Mouse (Mus musculus) heart, adult 2 months (tissue): ENCODE results near the gene Fbxo8. TPM values are rescaled to one million over a fixed set of nuclear protein-coding genes. Genes with fewer than 3 reads are reported as not detected.

Experiments used
- DNase-seq, 2 experiments: peaks; one replicate each; pipeline ENCODE4 v3.0.0; 2021
- H3K27ac ChIP-seq: fragments of 200-600 bp; 2 replicates; pipeline ENCODE4 v1.8.1; 2022
- H3K27me3 ChIP-seq: fragments of 200-500 bp; 2 replicates; pipeline ENCODE4 v1.6.1; 2012; ENCODE audit warnings: mild to moderate bottlenecking, low read length, inconsistent platforms, mixed read lengths; ENCODE audit not compliant: control insufficient read depth, insufficient read depth
- H3K36me3 ChIP-seq: fragments of 200-500 bp; 2 replicates; pipeline ENCODE4 v1.6.1; 2012; ENCODE audit warnings: low read length, inconsistent platforms; ENCODE audit not compliant: control insufficient read depth, insufficient read depth
- H3K4me1 ChIP-seq: fragments of 200-500 bp; 2 replicates; pipeline ENCODE4 v1.6.1; 2011; ENCODE audit warnings: low read length; ENCODE audit not compliant: control insufficient read depth, insufficient read depth
- H3K4me3 ChIP-seq: fragments of 200-600 bp; 2 replicates; pipeline ENCODE4 v1.8.1; 2022
- H3K79me2 ChIP-seq: fragments of 200-500 bp; replicated peaks from 2 replicates; pipeline ENCODE4 v1.6.1; 2012; ENCODE audit warnings: mild to moderate bottlenecking, inconsistent platforms, low read length, moderate library complexity, mixed read lengths; ENCODE audit not compliant: control insufficient read depth, insufficient read depth
- H3K9ac ChIP-seq: fragments of 200-500 bp; 2 replicates; pipeline ENCODE4 v1.6.1; 2012; ENCODE audit warnings: low read depth, mild to moderate bottlenecking, control low read depth, inconsistent platforms, low read length, mixed read lengths
- CTCF ChIP-seq: fragments of 200-600 bp; IDR thresholded peaks from 2 replicates; pipeline ENCODE4 v1.8.1; 2022; ENCODE audit warnings: antibody characterized with exemption, mild to moderate bottlenecking, moderate library complexity
- EP300 ChIP-seq: fragments of 200-500 bp; IDR thresholded peaks from 2 replicates; pipeline ENCODE4 v1.6.1; 2011; ENCODE audit warnings: low read depth, low read length, control low read depth; ENCODE audit not compliant: insufficient read depth
- POLR2A ChIP-seq: fragments of 200-500 bp; IDR thresholded peaks from 2 replicates; pipeline ENCODE4 v1.6.1; 2011; ENCODE audit warnings: mild to moderate bottlenecking, low read depth, low read length, control low read depth; ENCODE audit not compliant: insufficient read depth
- WGBS: fragments of 180-500 bp; shearing (Covaris S2); methylation state at CpG from one replicate; pipeline ENCODE4 v1.1.7; 2018; 5-methylcytosine and 5-hydroxymethylcytosine counted together
- intact Hi-C: fragments of 180-260 bp; cut with DNase I; formaldehyde crosslinking; loops from one replicate; pipeline ENCODE4 v1.15.1; 2025
- polyA plus RNA-seq: library from polyadenylated mRNA; depleted of rRNA; stranded (reverse); fragments of >200 nt; gene quantifications from 2 replicates; pipeline ENCODE4 v1.2.3, GENCODE M21; 2012
- total RNA-seq, 2 experiments: library from RNA; stranded (reverse); gene quantifications; 2 replicates each; pipeline ENCODE4 v1.2.3; 2021

Fbxo8 gene
- total and polyA plus RNA-seq, 3 experiments = 22.2 to 56.1 (median 48.2) TPM

- Histone ChIP-seq H3K9ac (peak overlapping the region; percentile 63), H3K4me1 (peaks cover 7% of the 10 kb centered on the region), H3K79me2 (no peaks in the 10 kb centered on the region), H3K4me3 (peak overlapping the region; percentile 86), H3K27ac (peak overlapping the region; percentile 95), H3K36me3 (peaks cover 10% of the 10 kb centered on the region), H3K27me3 (no peaks in the 10 kb centered on the region)
- 14% methylated on average over 10 of the region's 10 CpGs for WGBS
- TF ChIP-seq CTCF (no peak), POLR2A (no peak), EP300 (no peak)
- intact Hi-C loops = loop anchor here (10.0 kb wide), 1 partner anchor 953 kb away; no protein-coding TSS in a partner anchor
- DNase-seq = no peak
Observed at GRCm38 (mm10) chr8:56552045-56552444, 1.2 kb downstream of the Fbxo8 start.

DNA sequence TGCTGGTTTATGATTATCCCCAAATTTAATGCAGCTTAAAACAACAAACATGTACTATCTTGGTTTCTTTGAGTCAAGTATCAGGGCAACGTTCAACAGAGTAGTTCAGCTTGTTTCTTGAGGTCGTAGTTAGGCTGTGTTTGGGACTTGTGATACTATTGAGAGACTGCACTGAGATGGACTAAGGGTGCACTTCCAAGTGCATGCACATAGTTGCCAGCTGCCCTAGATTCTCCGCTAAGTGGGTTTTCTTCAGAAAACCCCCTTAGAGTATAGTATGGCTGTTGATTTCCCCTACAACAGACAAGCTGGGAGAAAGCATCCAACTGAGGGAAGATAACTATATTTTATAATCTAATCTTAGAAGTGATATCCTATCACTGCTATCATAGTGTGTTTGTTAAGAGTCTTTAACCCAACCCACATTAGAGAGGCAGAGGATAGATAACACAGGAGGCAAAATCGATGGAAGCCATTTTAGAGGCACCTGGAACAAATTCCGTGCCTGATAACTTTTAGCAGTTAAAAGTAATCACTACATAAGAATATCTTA is 1.7 kb downstream of the Fbxo8 start:
- 46% methylated on average over 5 of the region's 5 CpGs for WGBS
- no peak for TF ChIP-seq POLR2A
- TF ChIP-seq CTCF = no peak
- no peak for TF ChIP-seq EP300
- intact Hi-C loops = loop anchor here (10.0 kb wide), 1 partner anchor 952 kb away; no protein-coding TSS in a partner anchor
- Histone ChIP-seq H3K27ac (no peak overlapping the region), H3K27me3 (no peaks in the 10 kb centered on the region), H3K9ac (no peak overlapping the region), H3K4me1 (peaks cover 7% of the 10 kb centered on the region), H3K79me2 (0 out of 2 replicates have a peak, but pooled peaks cover 1% of the 10 kb centered on the region), H3K36me3 (peaks cover 10% of the 10 kb centered on the region), H3K4me3 (peak overlapping the region; percentile 86; the same call in 1 of the 2 replicates)
- no peak for DNase-seq

DNA sequence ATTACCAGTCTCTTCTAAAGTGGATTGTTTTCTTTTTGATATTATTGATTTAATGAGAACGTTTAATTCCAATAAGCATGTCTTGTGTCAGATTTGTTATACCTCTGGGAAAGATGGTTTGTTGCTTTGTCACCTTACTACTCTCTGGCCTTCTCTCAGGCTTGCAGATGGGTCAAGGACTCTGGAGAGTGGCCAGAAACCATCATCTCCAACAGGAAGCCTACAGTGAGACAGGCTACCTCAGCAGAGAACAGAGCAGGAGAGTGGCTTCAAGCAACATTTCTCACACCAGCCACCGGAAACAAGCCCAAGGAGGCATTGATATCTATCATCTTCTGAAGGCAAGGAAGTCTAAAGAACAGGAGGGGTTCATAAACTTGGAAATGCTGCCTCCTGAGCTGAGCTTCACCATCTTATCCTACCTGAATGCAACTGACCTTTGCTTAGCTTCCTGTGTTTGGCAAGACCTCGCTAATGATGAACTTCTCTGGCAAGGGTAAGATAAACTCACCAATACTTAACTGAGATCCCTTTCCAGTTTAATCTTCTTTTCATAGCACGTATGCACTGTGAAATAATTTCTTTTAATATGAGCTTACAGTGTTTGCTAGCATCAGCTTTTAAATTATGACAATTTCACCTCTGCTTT is 13.6 kb downstream of the Fbxo8 start:
- Histone ChIP-seq H3K27me3 (no peaks in the 10 kb centered on the region), H3K4me3 (no peak overlapping the region), H3K27ac (no peak overlapping the region), H3K9ac (no peak overlapping the region), H3K36me3 (peaks cover 5% of the 10 kb centered on the region), H3K4me1 (peaks cover 4% of the 10 kb centered on the region), H3K79me2 (peaks cover 2% of the 10 kb centered on the region)
- intact Hi-C loops = no loop called here
- no peak for DNase-seq
- TF ChIP-seq EP300 (no peak), CTCF (no peak), POLR2A (no peak)
- 63% methylated on average over 4 of the region's 4 CpGs for WGBS

DNA sequence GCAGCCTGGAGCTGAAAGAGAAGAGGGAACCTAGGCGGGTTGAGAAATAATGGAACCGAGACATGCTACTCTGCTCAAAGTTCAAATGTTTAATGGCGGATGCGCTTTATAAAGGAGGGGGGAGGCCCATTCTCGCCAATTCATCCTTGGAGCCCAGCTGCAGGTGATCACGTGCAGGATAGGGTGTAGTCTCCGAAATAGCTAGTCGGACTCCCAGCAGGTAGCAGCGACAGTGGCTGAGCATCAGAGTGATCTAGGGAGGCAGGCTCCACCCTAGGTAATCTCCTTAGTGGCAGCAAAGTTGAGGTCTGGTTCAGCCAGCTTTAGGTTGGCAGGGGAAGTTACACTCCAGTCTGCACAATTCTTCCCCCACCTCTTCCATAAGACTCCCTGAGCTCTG is 16.0 kb downstream of the Fbxo8 start:
- H3K9ac ChIP-seq = no peak overlapping the region
- H3K4me3 ChIP-seq = no peak overlapping the region
- no peak for DNase-seq
- H3K36me3 ChIP-seq = peaks cover 5% of the 10 kb centered on the region
- peaks cover 4% of the 10 kb centered on the region for H3K4me1 ChIP-seq
- intact Hi-C loops = no loop called here
- TF ChIP-seq POLR2A = no peak
- TF ChIP-seq EP300 = no peak
- no peak for TF ChIP-seq CTCF
- no peaks in the 10 kb centered on the region for H3K27me3 ChIP-seq
- peaks cover 2% of the 10 kb centered on the region for H3K79me2 ChIP-seq
- H3K27ac ChIP-seq = no peak overlapping the region
- WGBS = 95% methylated on average over 9 of the region's 9 CpGs

GRCm38 (mm10) chr8:56580918-56581317 is 30.0 kb downstream of the Fbxo8 start:
- DNase-seq = no peak
- Histone ChIP-seq H3K79me2 (no peaks in the 10 kb centered on the region), H3K27ac (no peak overlapping the region), H3K4me3 (no peak overlapping the region), H3K9ac (no peak overlapping the region), H3K36me3 (no peaks in the 10 kb centered on the region), H3K27me3 (no peaks in the 10 kb centered on the region), H3K4me1 (no peaks in the 10 kb centered on the region)
- TF ChIP-seq POLR2A = no peak
- no peak for TF ChIP-seq CTCF
- no peak for TF ChIP-seq EP300
- intact Hi-C loops = no loop called here
- 93% methylated on average over 4 of the region's 4 CpGs for WGBS

DNA sequence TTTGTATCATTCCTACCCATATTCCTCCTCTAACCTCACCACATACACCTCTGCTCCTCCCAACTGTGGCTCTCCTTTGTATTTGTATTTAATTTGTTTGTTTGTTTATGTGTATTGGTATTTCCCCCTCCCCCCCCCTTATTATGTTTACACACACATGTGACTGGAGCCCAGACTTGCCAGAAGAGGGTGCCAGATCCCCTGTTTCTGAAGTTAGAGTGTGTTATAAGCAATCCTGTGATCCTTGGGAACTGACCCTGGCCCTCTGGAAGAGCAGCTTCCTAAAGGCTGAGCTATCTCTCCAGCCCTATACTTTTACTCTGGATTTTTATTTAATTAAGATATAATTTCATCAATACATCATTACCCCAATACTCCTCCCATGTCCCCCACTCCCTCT is 32.0 kb downstream of the Fbxo8 start:
- no peaks in the 10 kb centered on the region for H3K36me3 ChIP-seq
- H3K27ac ChIP-seq = no peak overlapping the region
- DNase-seq = no peak
- H3K4me1 ChIP-seq = no peaks in the 10 kb centered on the region
- H3K27me3 ChIP-seq = no peaks in the 10 kb centered on the region
- intact Hi-C loops = no loop called here
- H3K9ac ChIP-seq = no peak overlapping the region
- no peaks in the 10 kb centered on the region for H3K79me2 ChIP-seq
- H3K4me3 ChIP-seq = no peak overlapping the region
- TF ChIP-seq CTCF (peak; percentile 52), POLR2A (no peak), EP300 (no peak)
